Mouse (Mus musculus): ENCODE measurements at regions not wholly inside any gene's neighbourhood (a gene's known extent, or its start where the extent isn't known, plus 50 kb on each side); places are given as distances from the start of the nearest gene placed in this dataset.
A peak's percentile ranks its signal among the peaks of the same experiment; 100 is the strongest.

DNA sequence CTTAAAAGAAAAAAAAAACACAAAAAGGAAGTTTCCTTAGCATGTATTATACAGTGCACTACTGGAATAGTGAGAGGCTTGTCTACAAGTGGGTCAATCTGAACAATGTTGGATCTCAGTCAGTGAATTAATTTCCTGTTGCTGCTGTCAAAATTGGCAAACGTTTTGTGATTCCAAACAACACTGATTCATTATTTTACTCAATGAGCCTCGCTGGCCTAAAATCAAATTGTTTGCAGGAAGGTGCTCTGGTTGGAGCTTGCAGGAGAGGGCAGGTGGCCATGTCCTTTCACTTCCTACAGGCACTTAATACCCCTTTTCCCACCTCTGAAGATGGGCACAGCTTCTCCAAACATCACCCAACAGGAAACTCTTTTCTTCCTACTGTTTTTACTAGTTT, 226.3 kb upstream of the Bche start:
- TF ChIP-seq CTCF (IDR thresholded peaks at IDR 0.05; ENCODE audit: borderline replicate concordance, insufficient read depth, low read depth, low read length): no peak
- TF ChIP-seq POLR2A (IDR thresholded peaks at IDR 0.05; ENCODE audit: borderline replicate concordance, insufficient read depth, low read length): no peak
- H3K27ac ChIP-seq (ENCODE audit: insufficient read depth, low read length): no peak overlapping the region
- no peaks in the 10 kb centered on the region for H3K27me3 ChIP-seq (ENCODE audit: control insufficient read depth, insufficient read depth, low read length)
- H3K4me1 ChIP-seq (ENCODE audit: control insufficient read depth, insufficient read depth, low read length): no peaks in the 10 kb centered on the region
- 1% methylated on average over 2 of the region's 2 CpGs for WGBS
- H3K4me3 ChIP-seq (replicated peaks; ENCODE audit: insufficient read depth, low read depth, low read length): no peak overlapping the region
- DNase-seq: peak in 1 of 2 experiments; percentile 68

DNA sequence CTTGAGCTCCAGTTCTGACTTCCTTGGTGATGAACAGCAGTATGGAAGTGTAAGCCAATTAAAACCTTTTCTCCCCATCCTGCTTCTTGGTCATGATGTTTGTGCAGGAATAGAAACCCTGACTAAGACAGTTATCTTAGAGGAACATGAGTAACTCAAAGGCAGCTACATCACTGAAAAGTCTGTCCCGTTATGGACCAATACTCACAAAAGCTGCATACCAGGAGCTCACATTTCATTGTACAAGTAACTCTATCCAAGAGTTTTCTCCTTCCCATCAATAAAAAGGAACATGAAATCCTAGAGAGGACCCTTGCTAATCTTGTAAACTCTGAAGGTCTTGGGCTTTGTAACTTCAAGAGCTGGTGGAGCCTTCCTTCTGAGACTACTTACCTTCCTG, 224.0 kb upstream of the Bche start:
- no peak for TF ChIP-seq POLR2A (IDR thresholded peaks at IDR 0.05; ENCODE audit: borderline replicate concordance, insufficient read depth, low read length)
- no peak for TF ChIP-seq CTCF (IDR thresholded peaks at IDR 0.05; ENCODE audit: borderline replicate concordance, insufficient read depth, low read depth, low read length)
- Histone ChIP-seq H3K4me3 (replicated peaks; ENCODE audit: insufficient read depth, low read depth, low read length) (no peak overlapping the region), H3K27ac (ENCODE audit: insufficient read depth, low read length) (no peak overlapping the region), H3K4me1 (ENCODE audit: control insufficient read depth, insufficient read depth, low read length) (no peaks in the 10 kb centered on the region), H3K27me3 (ENCODE audit: control insufficient read depth, insufficient read depth, low read length) (no peaks in the 10 kb centered on the region)
- DNase-seq: no peak
- WGBS: 86% methylated on average over 1 of the region's 1 CpGs

All from cerebellum, adult 2 months (tissue).